Mouse (Mus musculus): ENCODE results near the gene Mapk8ip3.

DNA sequence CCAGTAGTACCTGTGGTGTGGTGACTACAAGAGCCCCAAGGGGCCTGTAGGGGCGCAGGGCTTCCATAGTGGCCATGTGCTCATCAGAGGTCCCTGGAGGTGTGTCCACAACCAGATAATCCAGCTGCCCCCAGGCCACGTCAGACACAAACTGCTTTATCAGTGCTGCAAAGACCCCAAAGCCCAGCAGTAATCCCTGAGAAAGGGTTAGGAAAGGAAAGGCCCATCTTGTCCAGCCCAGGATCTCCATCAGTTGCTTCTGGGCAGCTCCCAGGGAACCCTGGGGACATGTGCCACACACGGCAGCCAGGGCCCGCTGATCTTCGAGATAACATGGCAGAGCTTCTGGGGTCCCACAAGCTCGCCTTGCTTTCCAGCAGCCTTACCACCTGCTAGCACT, 52.4 kb downstream of the Mapk8ip3 start:
- TF ChIP-seq CTCF (IDR thresholded peaks at IDR 0.05; ENCODE audit: borderline replicate concordance, insufficient read depth, low read depth, low read length) (no peak), POLR2A (IDR thresholded peaks at IDR 0.05; ENCODE audit: borderline replicate concordance, insufficient read depth, low read length) (no peak)

Measured in cerebellum, adult 2 months (tissue).